Mouse (Mus musculus) fat pad, adult 2 months (tissue): ENCODE measurements at regions not wholly inside any gene's neighbourhood (a gene's known extent, or its start where the extent isn't known, plus 50 kb on each side); places are given as distances from the start of the nearest gene placed in this dataset.

ENCODE experiments used
- DNase-seq: peaks from one replicate; pipeline ENCODE4 v3.0.0-alpha.2; 2011; ENCODE audit warnings: low read depth, low spot score; ENCODE audit errors: extremely low read depth

- no peak for DNase-seq
Observed at GRCm38 (mm10) chr10:67672281-67672680, 123.5 kb upstream of the Ado start.

GRCm38 (mm10) chr10:67669066-67669465, 120.3 kb upstream of the Ado start:
- no peak for DNase-seq

GRCm38 (mm10) chr10:67663028-67663427, 114.3 kb upstream of the Ado start:
- DNase-seq, result no peak

GRCm38 (mm10) chr10:67661666-67662065, 112.9 kb upstream of the Ado start:
- no peak for DNase-seq

- no peak for DNase-seq
Observed at GRCm38 (mm10) chr10:67658005-67658545, 109.3 kb upstream of the Ado start.

- no peak for DNase-seq
Observed at GRCm38 (mm10) chr10:67657305-67657704, 108.5 kb upstream of the Ado start.

- no peak for DNase-seq
Observed at GRCm38 (mm10) chr10:67654518-67654917, 105.8 kb upstream of the Ado start.

GRCm38 (mm10) chr10:67652300-67652699, 103.5 kb upstream of the Ado start:
- no peak for DNase-seq

- no peak for DNase-seq
Observed at GRCm38 (mm10) chr10:67651386-67651785, 102.6 kb upstream of the Ado start.

GRCm38 (mm10) chr10:67647777-67648727, 99.3 kb upstream of the Ado start:
- DNase-seq, result no peak

- no peak for DNase-seq
Observed at GRCm38 (mm10) chr10:67646659-67647559, 98.2 kb upstream of the Ado start.

- DNase-seq, result no peak
Observed at GRCm38 (mm10) chr10:67645821-67646220, 97.1 kb upstream of the Ado start.

GRCm38 (mm10) chr10:67644280-67644679, 95.5 kb upstream of the Ado start:
- no peak for DNase-seq

GRCm38 (mm10) chr10:67643685-67644084, 94.9 kb upstream of the Ado start:
- no peak for DNase-seq

- DNase-seq, result no peak
Observed at GRCm38 (mm10) chr10:67637339-67637738, 88.6 kb upstream of the Ado start.

- DNase-seq, result no peak
Observed at GRCm38 (mm10) chr10:67636569-67636968, 87.8 kb upstream of the Ado start.

- DNase-seq, result no peak
Observed at GRCm38 (mm10) chr10:67634795-67635194, 86.0 kb upstream of the Ado start.

- DNase-seq, result no peak
Observed at GRCm38 (mm10) chr10:67633063-67633462, 84.3 kb upstream of the Ado start.

- no peak for DNase-seq
Observed at GRCm38 (mm10) chr10:67623338-67623737, 74.6 kb upstream of the Ado start.

GRCm38 (mm10) chr10:67620018-67620417, 71.3 kb upstream of the Ado start:
- no peak for DNase-seq

- DNase-seq, result no peak
Observed at GRCm38 (mm10) chr10:67618112-67618511, 69.4 kb upstream of the Ado start.
